ENCODE assay signal across 8 mouse cellular contexts in genomic region chr5:71699696-71700467, GRCm38 (mm10). TPM values are rescaled to one million over a fixed set of nuclear protein-coding genes. Genes with fewer than 3 reads are reported as not detected.
DNase-seq lines count a peak whose midpoint lies in the region; ATAC-seq and TF ChIP-seq lines count a peak whose summit lies in the region.

No protein-coding gene starts in this region.

- TF ChIP-seq POLR2A in CH12.LX (IDR thresholded peaks at IDR 0.05; ENCODE audit: low read depth, low read length) = no peak

- no peak for DNase-seq in CH12.LX (ENCODE audit: extremely low read depth)
- peak; percentile 81 for DNase-seq in hindbrain, embryonic 14.5 days (ENCODE audit: low spot score)
- peak; percentile 64 to 74 for DNase-seq in layer of hippocampus, postnatal 25 days (ENCODE audit: extremely low spot score in 1 of 2, low spot score in 1 of 2)
- peak; percentile 73 for DNase-seq in mesoderm, embryonic 11.5 days (ENCODE audit: low read depth, low spot score)
- DNase-seq in thymus, postnatal 0 days (ENCODE audit: low spot score) = no peak

- H3K9ac ChIP-seq in CH12.LX (ENCODE audit: insufficient read depth, low read depth) = no peak overlapping the region
- H3K9ac ChIP-seq in forebrain, embryonic 13.5 days = peak overlapping the region; percentile 68
- peak overlapping the region; percentile 64 for H3K9ac ChIP-seq in hindbrain, embryonic 14.5 days
- no peak overlapping the region for H3K9ac ChIP-seq in stomach, embryonic 14.5 days (replicated peaks; ENCODE audit: low read depth, low read length)

- no peaks in the 10 kb centered on the region for H3K9me3 ChIP-seq in CH12.LX (replicated peaks; ENCODE audit: low read length)
- H3K9me3 ChIP-seq in forebrain, embryonic 13.5 days (replicated peaks) = no peaks in the 10 kb centered on the region
- no peaks in the 10 kb centered on the region for H3K9me3 ChIP-seq in hindbrain, embryonic 14.5 days (ENCODE audit: control insufficient read depth, low read length)
- H3K9me3 ChIP-seq in stomach, embryonic 14.5 days (ENCODE audit: control insufficient read depth, low read depth, low read length) = no peaks in the 10 kb centered on the region

- in situ Hi-C loops in CH12.LX (cut with MboI; ENCODE audit: low pct_ligation_motif_present, low pct_unique_long_range_greater_than_20kb, low sequenced_read_pairs) = no loop called here

- no peaks in the 10 kb centered on the region for H3K4me1 ChIP-seq in CH12.LX (ENCODE audit: control insufficient read depth in 1 of 2, insufficient read depth in 2 of 2)
- H3K4me1 ChIP-seq in forebrain, embryonic 13.5 days = peaks cover 9% of the 10 kb centered on the region
- H3K4me1 ChIP-seq in hindbrain, embryonic 14.5 days (replicated peaks; ENCODE audit: control insufficient read depth, insufficient read depth, low read length) = peaks cover 6% of the 10 kb centered on the region; the same call in 1 of the 2 replicates
- peaks cover 5% of the 10 kb centered on the region for H3K4me1 ChIP-seq in stomach, embryonic 14.5 days (ENCODE audit: control insufficient read depth, insufficient read depth, low read length)

- H3K4me2 ChIP-seq in CH12.LX (ENCODE audit: insufficient read depth, low read depth, poor library complexity, severe bottlenecking) = no peak overlapping the region
- peak overlapping the region; percentile 96 for H3K4me2 ChIP-seq in forebrain, embryonic 13.5 days
- H3K4me2 ChIP-seq in hindbrain, embryonic 14.5 days (replicated peaks) = peak overlapping the region; percentile 85
- H3K4me2 ChIP-seq in stomach, embryonic 14.5 days (replicated peaks; ENCODE audit: low read depth, low read length) = peak overlapping the region; percentile 83

- H3K27me3 ChIP-seq in CH12.LX (replicated peaks) = no peaks in the 10 kb centered on the region
- H3K27me3 ChIP-seq in forebrain, embryonic 13.5 days = no peaks in the 10 kb centered on the region
- no peaks in the 10 kb centered on the region for H3K27me3 ChIP-seq in hindbrain, embryonic 14.5 days (ENCODE audit: control insufficient read depth, insufficient read depth, low read length)
- H3K27me3 ChIP-seq in stomach, embryonic 14.5 days (ENCODE audit: control insufficient read depth, insufficient read depth, low read length) = 0 out of 2 replicates have a peak, but pooled peaks cover 2% of the 10 kb centered on the region

- no peak overlapping the region for H3K4me3 ChIP-seq in CH12.LX (replicated peaks in 1 of 3; ENCODE audit: low read depth in 2 of 3, low read length in 2 of 3, poor library complexity in 1 of 3)
- peak overlapping the region; percentile 54 for H3K4me3 ChIP-seq in forebrain, embryonic 13.5 days
- H3K4me3 ChIP-seq in hindbrain, embryonic 14.5 days (replicated peaks; ENCODE audit: low read length) = peak overlapping the region; percentile 46
- peak overlapping the region; percentile 34 for H3K4me3 ChIP-seq in stomach, embryonic 14.5 days (ENCODE audit: low read depth, low read length)

- TF ChIP-seq EP300 in CH12.LX (IDR thresholded peaks at IDR 0.05; ENCODE audit: low read length) = no peak

- under 1% methylated on average over 19 of the region's 19 CpGs for WGBS in forebrain, embryonic 13.5 days
- WGBS in hindbrain, embryonic 14.5 days = under 1% methylated on average over 19 of the region's 19 CpGs
- 1% methylated on average over 19 of the region's 19 CpGs for WGBS in stomach, embryonic 14.5 days

- TF ChIP-seq RAD21 in CH12.LX (IDR thresholded peaks at IDR 0.05; ENCODE audit: low read depth, low read length) = no peak

- no peaks in the 10 kb centered on the region for H3K79me2 ChIP-seq in CH12.LX (replicated peaks; ENCODE audit: control insufficient read depth, extremely low read depth, insufficient read depth, poor library complexity, severe bottlenecking)

- TF ChIP-seq CTCF in CH12.LX (conservative IDR thresholded peaks at IDR 0.05 in 1 of 2, IDR thresholded peaks at IDR 0.05 in 1 of 2; ENCODE audit: low read depth in 2 of 2, low read length in 2 of 2) = no peak

- ATAC-seq in cerebellum, adult (ENCODE audit: insufficient number of reproducible peaks, low FRiP score, low TSS enrichment) = peak; percentile 38; the same call in 1 of the 2 replicates
- ATAC-seq in forebrain, embryonic 13.5 days = peak; percentile 19; the same call in 1 of the 2 replicates
- ATAC-seq in hindbrain, embryonic 14.5 days (ENCODE audit: low FRiP score) = no peak
- ATAC-seq in stomach, embryonic 14.5 days (ENCODE audit: insufficient number of reproducible peaks, insufficient read depth, low FRiP score, low read depth) = no peak

- H3K36me3 ChIP-seq in CH12.LX (replicated peaks in 1 of 2; ENCODE audit: control insufficient read depth in 1 of 2, insufficient read depth in 1 of 2, low read length in 1 of 2) = no peaks in the 10 kb centered on the region
- H3K36me3 ChIP-seq in forebrain, embryonic 13.5 days (ENCODE audit: poor library complexity, severe bottlenecking) = no peaks in the 10 kb centered on the region
- no peaks in the 10 kb centered on the region for H3K36me3 ChIP-seq in hindbrain, embryonic 14.5 days (replicated peaks; ENCODE audit: control insufficient read depth, insufficient read depth)
- H3K36me3 ChIP-seq in stomach, embryonic 14.5 days (ENCODE audit: control insufficient read depth, insufficient read depth, low read length) = no peaks in the 10 kb centered on the region

- no peak overlapping the region for H3K27ac ChIP-seq in CH12.LX (ENCODE audit: insufficient read depth, low read depth)
- no peak overlapping the region for H3K27ac ChIP-seq in forebrain, embryonic 13.5 days
- no peak overlapping the region for H3K27ac ChIP-seq in hindbrain, embryonic 14.5 days
- H3K27ac ChIP-seq in stomach, embryonic 14.5 days (ENCODE audit: low read length) = no peak overlapping the region

- dilution Hi-C loops in CH12.LX (cut with MboI; ENCODE audit: extremely low pct_ligation_motif_present, extremely low pct_unique_long_range_greater_than_20kb, low sequenced_read_pairs) = no loop called here

TF ChIP-seq in CH12.LX, 34 proteins besides CTCF, POLR2A, EP300 and RAD21:
- no peak for TF ChIP-seq MYC (IDR thresholded peaks at IDR 0.05; ENCODE audit: low read depth, low read length)
- peak; percentile 53 for TF ChIP-seq NRF1 (IDR thresholded peaks at IDR 0.05; ENCODE audit: low read depth, low read length)

RNA-seq across cellular contexts. Expression of gene Gabra4, which starts 41.8 kb away (rescaled TPM):
- total RNA-seq in CH12.LX (2012; rRNA removed) (not detected in 2 replicates), CH12.LX (2014; rRNA removed) (0.09 TPM in 1 of 2 replicates, not detected in the other)
- not detected in 2 replicates for polyA plus RNA-seq in CH12.LX (2012; ENCODE audit: insufficient read length, low read depth)
- polyA plus RNA-seq in forebrain, embryonic 13.5 days (2015; fragmentation: Nextera tagmentation; extraction: Ambion mirVana) = 9.0 and 9.9 TPM in 2 replicates
- polyA plus RNA-seq in hindbrain, embryonic 14.5 days (2014; fragmentation: Nextera tagmentation; extraction: Ambion mirVana) = 16.3 and 18.7 TPM in 2 replicates
- total RNA-seq in layer of hippocampus, postnatal 25 days (2021) = 10 to 100 TPM; 74.8 to 80.1 TPM
- 8.2 and 9.0 TPM in 2 replicates for polyA plus RNA-seq in stomach, embryonic 14.5 days (2014; fragmentation: Nextera tagmentation; extraction: Ambion mirVana)
- 0.07 and 0.09 TPM in 2 replicates for polyA plus RNA-seq in thymus, postnatal 0 days (2015; fragmentation: Nextera tagmentation; extraction: Ambion mirVana)

RNA-seq across cellular contexts. Expression of gene Gabrb1, which starts 42.0 kb away (rescaled TPM):
- total RNA-seq in CH12.LX (2012; rRNA removed) (under 0.01 TPM in 1 of 2 replicates, not detected in the other), CH12.LX (2014; rRNA removed) (not detected in 2 replicates)
- polyA plus RNA-seq in CH12.LX (2012; ENCODE audit: insufficient read length, low read depth) = 0.03 and 0.04 TPM in 2 replicates
- 4.8 TPM in 2 replicates for polyA plus RNA-seq in forebrain, embryonic 13.5 days (2015; fragmentation: Nextera tagmentation; extraction: Ambion mirVana)
- polyA plus RNA-seq in hindbrain, embryonic 14.5 days (2014; fragmentation: Nextera tagmentation; extraction: Ambion mirVana) = 26.2 and 31.1 TPM in 2 replicates
- 100 to 1,000 TPM; 123 to 132 TPM for total RNA-seq in layer of hippocampus, postnatal 25 days (2021)
- polyA plus RNA-seq in stomach, embryonic 14.5 days (2014; fragmentation: Nextera tagmentation; extraction: Ambion mirVana) = 1.9 and 3.3 TPM in 2 replicates
- polyA plus RNA-seq in thymus, postnatal 0 days (2015; fragmentation: Nextera tagmentation; extraction: Ambion mirVana) = 0.03 and 0.22 TPM in 2 replicates

Comparison
In these comparisons a context has a peak if more than half of its experiments do, and no peak if none do; other contexts are left out.
1. DNase-seq: peak in hindbrain, embryonic 14.5 days (single experiment), layer of hippocampus, postnatal 25 days (2 of 2) and mesoderm, embryonic 11.5 days (single experiment); none in CH12.LX (single experiment) and thymus, postnatal 0 days (single experiment).
2. H3K4me3 ChIP-seq: peak in forebrain, embryonic 13.5 days (single experiment), hindbrain, embryonic 14.5 days (single experiment) and stomach, embryonic 14.5 days (single experiment); none in CH12.LX (0 of 3).
3. H3K9ac ChIP-seq: peak in forebrain, embryonic 13.5 days (single experiment) and hindbrain, embryonic 14.5 days (single experiment); none in CH12.LX (single experiment) and stomach, embryonic 14.5 days (single experiment).
4. ATAC-seq: peak in cerebellum, adult (single experiment) and forebrain, embryonic 13.5 days (single experiment); none in hindbrain, embryonic 14.5 days (single experiment) and stomach, embryonic 14.5 days (single experiment).